Mouse (Mus musculus): ENCODE measurements around the gene Kdr.
"Not testable (repeated sequence)": the region's sequence is repeated elsewhere in the genome, so short reads cannot be mapped to it uniquely, and the experiment has no call there.

Gene Kdr

GRCm38 (mm10) chr5:75959809-75960208 lies 18.4 kb downstream of the Kdr start:
- no peak for DNase-seq (ENCODE audit: low read depth)

GRCm38 (mm10) chr5:75956526-75956925 lies 21.7 kb downstream of the Kdr start:
- DNase-seq (ENCODE audit: low read depth) = peak; percentile 23

GRCm38 (mm10) chr5:75955876-75956275 lies 22.4 kb downstream of the Kdr start:
- DNase-seq (ENCODE audit: low read depth) = no peak

- DNase-seq (ENCODE audit: low read depth) = no peak
These were observed 23.4 kb downstream of the Kdr start for GRCm38 (mm10) chr5:75954778-75955330.

GRCm38 (mm10) chr5:75954218-75954617 lies 24.0 kb downstream of the Kdr start:
- no peak for DNase-seq (ENCODE audit: low read depth)

GRCm38 (mm10) chr5:75952131-75952795 lies 26.0 kb downstream of the Kdr start:
- DNase-seq (ENCODE audit: low read depth) = no peak

GRCm38 (mm10) chr5:75950866-75951265 lies 27.4 kb downstream of the Kdr start:
- DNase-seq (ENCODE audit: low read depth) = no peak

GRCm38 (mm10) chr5:75945394-75945793 lies 32.9 kb downstream of the Kdr start:
- no peak for DNase-seq (ENCODE audit: low read depth)

GRCm38 (mm10) chr5:75943301-75943700 lies 35.0 kb downstream of the Kdr start:
- DNase-seq (ENCODE audit: low read depth) = no peak

- no peak for DNase-seq (ENCODE audit: low read depth)
These were observed 36.3 kb downstream of the Kdr start for GRCm38 (mm10) chr5:75941775-75942580.

- DNase-seq (ENCODE audit: low read depth) = no peak
These were observed 39.0 kb downstream of the Kdr start for GRCm38 (mm10) chr5:75939144-75939732.

- DNase-seq (ENCODE audit: low read depth) = no peak
These were observed 40.2 kb downstream of the Kdr start for GRCm38 (mm10) chr5:75938012-75938411.

- DNase-seq (ENCODE audit: low read depth) = no peak
These were observed 42.0 kb downstream of the Kdr start for GRCm38 (mm10) chr5:75936223-75936622.

- DNase-seq (ENCODE audit: low read depth) = no peak
These were observed 43.0 kb downstream of the Kdr start for GRCm38 (mm10) chr5:75935225-75935624.

GRCm38 (mm10) chr5:75934201-75934600 lies 44.1 kb downstream of the Kdr start:
- no peak for DNase-seq (ENCODE audit: low read depth)

- DNase-seq (ENCODE audit: low read depth) = no peak
These were observed 44.7 kb downstream of the Kdr start for GRCm38 (mm10) chr5:75933521-75934044.

- not testable (repeated sequence) for DNase-seq (ENCODE audit: low read depth)
These were observed 46.8 kb downstream of the Kdr start for GRCm38 (mm10) chr5:75931458-75931857.

- no peak for DNase-seq (ENCODE audit: low read depth)
These were observed 48.3 kb downstream of the Kdr start for GRCm38 (mm10) chr5:75929960-75930359.

- DNase-seq (ENCODE audit: low read depth) = peak; percentile 9
These were observed 55.6 kb downstream of the Kdr start for GRCm38 (mm10) chr5:75922677-75923076.

GRCm38 (mm10) chr5:75921730-75922387 lies 56.4 kb downstream of the Kdr start:
- DNase-seq (ENCODE audit: low read depth) = no peak

GRCm38 (mm10) chr5:75919601-75920000 lies 58.7 kb downstream of the Kdr start:
- DNase-seq (ENCODE audit: low read depth) = no peak

GRCm38 (mm10) chr5:75918139-75918538 lies 60.1 kb downstream of the Kdr start:
- DNase-seq (ENCODE audit: low read depth) = no peak
